Mouse (Mus musculus) embryonic facial prominence, embryonic 15.5 days (tissue): ENCODE measurements around the gene Svop. TPM values are rescaled to one million over a fixed set of nuclear protein-coding genes. Genes with fewer than 3 reads are reported as not detected.
A peak's percentile ranks its signal among the peaks of the same experiment; 100 is the strongest.

Experiments used
- ATAC-seq: fragments of 200-750 bp; cut with Nextera tagmentation; 2 replicates; pipeline ENCODE4 v1.8.0; 2017; ENCODE audit warnings: low read depth, moderate TSS enrichment; ENCODE audit not compliant: insufficient number of reproducible peaks, low FRiP score, low TSS enrichment
- H3K27ac ChIP-seq: fragments of 300-500 bp; sonication (generic); replicated peaks from 2 replicates; pipeline ENCODE4 v1.5.1; 2015; ENCODE audit warnings: mild to moderate bottlenecking, inconsistent platforms
- H3K27me3 ChIP-seq: fragments of 300-500 bp; sonication (generic); 2 replicates; pipeline ENCODE4 v1.6.1; 2015; ENCODE audit warnings: inconsistent platforms
- H3K36me3 ChIP-seq: fragments of 300-500 bp; sonication (generic); 2 replicates; pipeline ENCODE4 v1.6.1; 2015; ENCODE audit warnings: mild to moderate bottlenecking, inconsistent platforms
- H3K4me1 ChIP-seq: fragments of 300-500 bp; sonication (generic); 2 replicates; pipeline ENCODE4 v1.6.1; 2015; ENCODE audit warnings: inconsistent platforms
- H3K4me2 ChIP-seq: fragments of 300-500 bp; sonication (generic); replicated peaks from 2 replicates; pipeline ENCODE4 v1.6.1; 2015; ENCODE audit warnings: mild to moderate bottlenecking, inconsistent platforms
- H3K4me3 ChIP-seq: fragments of 300-500 bp; sonication (generic); replicated peaks from 2 replicates; pipeline ENCODE4 v1.5.1; 2015; ENCODE audit warnings: mild to moderate bottlenecking, inconsistent platforms
- H3K9ac ChIP-seq: fragments of 300-500 bp; sonication (generic); 2 replicates; pipeline ENCODE4 v1.6.1; 2015; ENCODE audit warnings: inconsistent platforms
- H3K9me3 ChIP-seq: fragments of 300-500 bp; sonication (generic); replicated peaks from 2 replicates; pipeline ENCODE4 v1.6.1; 2016; ENCODE audit warnings: inconsistent platforms
- WGBS: fragments of 180-500 bp; shearing (Covaris S2); methylation state at CpG from one replicate; pipeline ENCODE4 v1.1.7; 2015; 5-methylcytosine and 5-hydroxymethylcytosine counted together
- polyA plus RNA-seq: library from polyadenylated mRNA; unstranded; fragments of >200 nt; fragmentation: Nextera tagmentation; extraction: Ambion mirVana; gene quantifications from 2 replicates; pipeline ENCODE4 v1.2.1, GENCODE M21; 2015

Svop gene
- polyA plus RNA-seq = 0.38 and 0.48 TPM in 2 replicates

GRCm38 (mm10) chr5:114091057-114091807 is at the start of gene Svop:
Gene Svop (minus strand): TSS chr5:114091570.
- H3K9ac ChIP-seq = no peak within 1 kb of the TSS
- no peak within 1 kb of the TSS for H3K27ac ChIP-seq
- no peaks in the 10 kb centered on the region for H3K27me3 ChIP-seq
- H3K36me3 ChIP-seq = no peaks in the 10 kb centered on the region
- peaks cover 13% of the 10 kb centered on the region for H3K4me1 ChIP-seq
- peak within 1 kb of the TSS; percentile 50 for H3K4me2 ChIP-seq
- WGBS = 2% methylated on average over 40 of the region's 40 CpGs
- H3K9me3 ChIP-seq = no peaks in the 10 kb centered on the region
- peak within 1 kb of the TSS; percentile 26 for H3K4me3 ChIP-seq
- ATAC-seq = peak; percentile 69

- Histone ChIP-seq H3K36me3 (peaks cover 20% of the 10 kb centered on the region), H3K27ac (no peak overlapping the region), H3K27me3 (no peaks in the 10 kb centered on the region), H3K4me1 (peaks cover 10% of the 10 kb centered on the region), H3K9ac (no peak overlapping the region), H3K4me2 (no peak overlapping the region), H3K4me3 (no peak overlapping the region), H3K9me3 (no peaks in the 10 kb centered on the region)
- ATAC-seq = no peak
- WGBS = 68% methylated on average over 9 of the region's 9 CpGs
Measured at GRCm38 (mm10) chr5:114139175-114139574, 47.8 kb upstream of the Svop start.

- H3K4me1 ChIP-seq = peaks cover 10% of the 10 kb centered on the region
- no peaks in the 10 kb centered on the region for H3K27me3 ChIP-seq
- H3K4me3 ChIP-seq = no peak overlapping the region
- H3K27ac ChIP-seq = peak overlapping the region; percentile 65; the same call in 1 of the 2 replicates
- ATAC-seq = no peak
- H3K9me3 ChIP-seq = no peaks in the 10 kb centered on the region
- no peak overlapping the region for H3K9ac ChIP-seq
- H3K36me3 ChIP-seq = peaks cover 20% of the 10 kb centered on the region
- H3K4me2 ChIP-seq = no peak overlapping the region
- WGBS = 68% methylated on average over 21 of the region's 21 CpGs
Measured at GRCm38 (mm10) chr5:114138277-114139164, 47.2 kb upstream of the Svop start.

GRCm38 (mm10) chr5:114137481-114138276 is 46.3 kb upstream of the Svop start:
- no peak for ATAC-seq
- Histone ChIP-seq H3K4me2 (no peak overlapping the region), H3K27me3 (no peaks in the 10 kb centered on the region), H3K27ac (no peak overlapping the region), H3K36me3 (peaks cover 20% of the 10 kb centered on the region), H3K4me3 (no peak overlapping the region), H3K4me1 (peaks cover 13% of the 10 kb centered on the region), H3K9me3 (no peaks in the 10 kb centered on the region), H3K9ac (no peak overlapping the region)
- 80% methylated on average over 15 of the region's 15 CpGs for WGBS

DNA sequence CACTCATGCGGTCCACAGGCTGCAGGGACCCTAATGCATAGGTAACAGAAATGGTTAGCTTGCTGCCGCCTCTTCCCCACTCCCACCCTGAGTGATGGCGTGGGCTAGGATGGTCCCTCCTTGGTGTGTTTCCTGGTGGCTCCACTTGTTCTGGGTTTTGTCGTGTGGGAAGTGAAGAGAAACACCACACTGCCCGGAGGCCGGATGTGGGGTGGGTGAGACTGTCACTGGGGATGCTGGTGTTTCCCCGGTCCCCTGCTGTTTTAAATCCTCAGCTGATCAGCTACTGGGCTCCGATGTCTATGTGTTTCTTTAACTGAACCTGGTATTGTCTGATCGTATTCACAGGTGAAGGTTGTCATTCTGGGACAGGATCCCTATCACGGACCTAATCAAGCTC is 44.1 kb upstream of the Svop start:
- Histone ChIP-seq H3K27ac (no peak overlapping the region), H3K9ac (no peak overlapping the region), H3K9me3 (no peaks in the 10 kb centered on the region), H3K4me3 (no peak overlapping the region), H3K36me3 (peaks cover 20% of the 10 kb centered on the region), H3K4me2 (no peak overlapping the region), H3K4me1 (peaks cover 26% of the 10 kb centered on the region), H3K27me3 (no peaks in the 10 kb centered on the region)
- no peak for ATAC-seq
- 86% methylated on average over 10 of the region's 10 CpGs for WGBS

- H3K4me2 ChIP-seq = no peak overlapping the region
- no peak for ATAC-seq
- H3K4me3 ChIP-seq = no peak overlapping the region
- H3K9me3 ChIP-seq = no peaks in the 10 kb centered on the region
- peaks cover 33% of the 10 kb centered on the region for H3K4me1 ChIP-seq
- 43% methylated on average over 6 of the region's 6 CpGs for WGBS
- H3K27me3 ChIP-seq = no peaks in the 10 kb centered on the region
- no peak overlapping the region for H3K27ac ChIP-seq
- H3K36me3 ChIP-seq = peaks cover 20% of the 10 kb centered on the region
- H3K9ac ChIP-seq = no peak overlapping the region
Measured at GRCm38 (mm10) chr5:114134091-114134534, 42.7 kb upstream of the Svop start.

DNA sequence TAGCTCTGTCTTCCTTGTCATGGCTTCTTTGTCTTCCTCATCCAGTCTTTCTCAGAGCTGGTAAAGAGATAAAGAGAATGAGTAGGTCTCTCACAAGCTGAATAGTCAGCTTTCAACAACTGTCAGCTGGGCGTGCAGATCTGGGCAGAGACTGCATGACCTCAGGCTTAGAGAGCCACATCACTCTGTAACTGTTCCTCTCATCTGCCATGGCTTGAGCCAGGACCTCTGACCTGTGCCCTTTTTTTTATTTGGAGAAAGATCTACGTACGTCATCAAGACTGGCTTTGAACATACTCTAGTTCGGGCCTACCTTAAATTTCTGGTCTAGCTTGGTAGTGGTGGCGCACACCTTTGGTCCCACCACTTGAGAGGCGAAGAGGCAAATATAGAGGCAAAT is 41.5 kb upstream of the Svop start:
- Histone ChIP-seq H3K27me3 (no peaks in the 10 kb centered on the region), H3K27ac (no peak overlapping the region), H3K4me1 (peaks cover 26% of the 10 kb centered on the region), H3K9me3 (no peaks in the 10 kb centered on the region), H3K4me2 (no peak overlapping the region), H3K4me3 (no peak overlapping the region), H3K36me3 (peaks cover 18% of the 10 kb centered on the region), H3K9ac (no peak overlapping the region)
- 86% methylated on average over 6 of the region's 6 CpGs for WGBS
- no peak for ATAC-seq

GRCm38 (mm10) chr5:114131521-114131840 is 40.1 kb upstream of the Svop start:
- peak overlapping the region; percentile 84 for H3K4me3 ChIP-seq
- peak overlapping the region; percentile 49; the same call in 1 of the 2 replicates for H3K27ac ChIP-seq
- H3K9me3 ChIP-seq = no peaks in the 10 kb centered on the region
- no peak for ATAC-seq
- H3K9ac ChIP-seq = peak overlapping the region; percentile 49; the same call in 1 of the 2 replicates
- H3K4me1 ChIP-seq = peaks cover 30% of the 10 kb centered on the region
- under 1% methylated on average over 15 of the region's 15 CpGs for WGBS
- H3K36me3 ChIP-seq = peaks cover 6% of the 10 kb centered on the region
- no peaks in the 10 kb centered on the region for H3K27me3 ChIP-seq
- peak overlapping the region; percentile 100 for H3K4me2 ChIP-seq

GRCm38 (mm10) chr5:114130698-114131520 is 39.5 kb upstream of the Svop start:
- peak; percentile 98 for ATAC-seq
- under 1% methylated on average over 87 of the region's 87 CpGs for WGBS

DNA sequence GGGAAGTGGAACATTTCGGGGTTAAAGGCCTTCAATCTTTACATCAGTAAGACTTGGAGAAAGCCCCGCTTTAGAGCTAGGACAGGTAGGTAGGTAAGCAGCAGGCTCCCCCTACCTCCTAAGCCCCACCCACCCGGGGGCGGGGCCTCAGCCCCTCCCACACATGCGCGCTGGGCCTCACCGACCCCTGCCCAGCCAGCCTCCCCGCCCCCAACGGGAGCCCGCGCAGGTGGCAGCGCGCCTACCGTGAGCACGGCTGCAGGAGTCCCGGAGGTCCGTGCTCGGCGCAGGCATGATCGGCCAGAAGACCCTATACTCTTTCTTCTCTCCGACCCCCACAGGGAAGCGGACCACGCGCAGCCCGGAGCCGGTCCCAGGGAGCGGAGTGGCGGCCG is 38.8 kb upstream of the Svop start, which contains the start of gene Ung:
Gene Ung, plus strand, starts transcription at position 176 of the 395 bp plus-strand sequence.
- peak within 1 kb of the TSS; percentile 58 for H3K9ac ChIP-seq
- H3K4me1 ChIP-seq = peaks cover 30% of the 10 kb centered on the region
- peak within 1 kb of the TSS; percentile 100 for H3K4me2 ChIP-seq
- peak; percentile 30; the same call in 1 of the 2 replicates for ATAC-seq
- no peaks in the 10 kb centered on the region for H3K27me3 ChIP-seq
- H3K9me3 ChIP-seq = no peaks in the 10 kb centered on the region
- peak within 1 kb of the TSS; percentile 49 for H3K27ac ChIP-seq
- H3K4me3 ChIP-seq = peak within 1 kb of the TSS; percentile 84
- H3K36me3 ChIP-seq = no peaks in the 10 kb centered on the region
- WGBS = 2% methylated on average over 29 of the region's 29 CpGs

More at GRCm38 (mm10) chr5:114130698-114131520, 39.5 kb upstream of the Svop start:
- Histone ChIP-seq H3K4me1 (peaks cover 30% of the 10 kb centered on the region), H3K36me3 (peaks cover under 1% of the 10 kb centered on the region; the same call in 1 of the 2 replicates), H3K4me2 (peak overlapping the region; percentile 100), H3K9ac (peak overlapping the region; percentile 58), H3K27ac (peak overlapping the region; percentile 49; the same call in 1 of the 2 replicates), H3K9me3 (no peaks in the 10 kb centered on the region), H3K27me3 (no peaks in the 10 kb centered on the region), H3K4me3 (peak overlapping the region; percentile 84)
